Mouse (Mus musculus): ENCODE measurements around the gene Galnt18.

The Galnt18 gene

DNA sequence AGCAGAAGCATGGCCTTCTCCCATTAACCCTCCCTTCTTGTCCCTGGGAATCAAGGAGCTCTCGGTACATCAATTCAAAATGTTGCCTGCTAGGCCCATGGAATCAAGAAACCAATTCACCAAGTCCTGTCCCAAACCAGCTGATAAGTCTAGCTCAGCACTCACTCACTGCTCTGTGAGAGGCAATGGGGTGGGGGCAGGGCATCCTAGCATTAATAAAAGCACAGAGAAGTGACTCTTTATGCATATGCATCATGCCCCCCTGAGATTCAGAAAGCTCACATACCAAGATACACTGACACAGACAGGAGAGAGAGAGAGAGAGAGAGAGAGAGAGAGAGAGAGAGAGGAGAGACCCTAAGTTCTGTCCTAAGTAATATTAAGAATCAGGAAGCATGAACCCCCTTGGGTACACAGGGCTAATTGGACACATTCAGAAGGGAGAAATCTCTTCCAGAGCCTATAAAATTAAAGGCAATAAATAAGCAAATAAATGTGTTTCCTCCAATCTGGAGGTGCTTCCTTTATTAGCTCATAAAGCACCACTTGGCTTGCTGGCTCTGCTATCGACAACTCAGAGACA is 141.8 kb downstream of the Galnt18 start:
- no peak for DNase-seq (ENCODE audit: low spot score in 2 of 2)

DNA sequence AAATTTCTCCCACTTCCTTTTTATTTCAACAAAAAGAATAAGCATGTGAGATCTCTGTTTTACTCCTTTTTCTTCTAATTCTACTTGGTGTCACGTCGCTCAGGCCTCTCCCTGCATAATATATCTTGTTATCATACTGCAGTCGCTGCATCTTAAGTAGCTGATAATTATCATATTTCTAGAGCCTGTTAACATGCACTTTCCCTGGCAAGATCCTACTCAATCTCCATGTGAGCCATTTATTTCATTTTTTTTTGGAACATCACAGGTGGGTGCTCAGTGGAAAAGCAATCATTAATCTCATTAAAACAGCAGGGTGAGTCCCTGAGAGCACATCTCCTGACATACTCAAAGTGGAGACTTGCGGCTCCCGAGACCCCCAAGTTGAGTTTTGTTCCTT is 143.3 kb downstream of the Galnt18 start:
- DNase-seq (ENCODE audit: low spot score in 2 of 2) = no peak

DNA sequence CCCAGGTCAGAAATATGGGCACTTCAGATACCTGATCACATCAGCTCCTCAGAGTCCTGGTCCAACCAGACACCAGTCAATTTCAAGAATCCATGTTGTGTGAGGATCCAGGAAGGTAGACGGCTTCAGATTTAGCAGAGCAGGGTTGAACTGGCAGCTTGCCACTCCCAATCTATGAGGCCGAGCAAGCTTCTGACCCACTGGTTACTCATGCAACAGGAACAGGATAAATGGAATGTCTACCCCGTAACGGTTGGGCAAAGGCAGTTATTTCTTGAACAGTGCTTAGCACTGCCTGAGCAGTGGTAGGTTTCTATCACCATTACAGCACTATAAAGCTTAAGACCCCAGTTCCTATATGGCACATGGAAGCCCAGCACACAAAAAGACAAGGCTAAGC is 148.5 kb downstream of the Galnt18 start:
- DNase-seq (ENCODE audit: low spot score in 2 of 2) = no peak

DNA sequence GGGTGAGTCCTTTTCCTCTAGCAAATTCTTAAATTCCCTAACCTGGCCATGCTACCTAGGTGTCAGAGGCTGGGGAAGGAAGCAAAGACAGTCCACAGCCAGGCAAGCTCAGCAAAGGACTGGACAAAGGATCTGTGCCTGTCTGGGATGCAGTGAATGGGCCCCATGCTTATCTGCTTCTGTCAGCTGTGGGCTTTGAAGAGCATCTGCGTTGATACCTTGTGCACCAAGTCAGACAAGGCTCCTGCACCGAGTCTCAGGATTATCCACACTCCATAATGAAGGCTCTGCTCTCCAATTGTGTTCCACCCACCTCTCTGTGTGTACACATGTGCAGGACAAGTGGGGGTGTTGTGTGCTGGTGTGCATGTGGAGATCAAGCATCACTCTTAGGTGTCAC is 153.5 kb downstream of the Galnt18 start:
- no peak for DNase-seq (ENCODE audit: low spot score in 2 of 2)

DNA sequence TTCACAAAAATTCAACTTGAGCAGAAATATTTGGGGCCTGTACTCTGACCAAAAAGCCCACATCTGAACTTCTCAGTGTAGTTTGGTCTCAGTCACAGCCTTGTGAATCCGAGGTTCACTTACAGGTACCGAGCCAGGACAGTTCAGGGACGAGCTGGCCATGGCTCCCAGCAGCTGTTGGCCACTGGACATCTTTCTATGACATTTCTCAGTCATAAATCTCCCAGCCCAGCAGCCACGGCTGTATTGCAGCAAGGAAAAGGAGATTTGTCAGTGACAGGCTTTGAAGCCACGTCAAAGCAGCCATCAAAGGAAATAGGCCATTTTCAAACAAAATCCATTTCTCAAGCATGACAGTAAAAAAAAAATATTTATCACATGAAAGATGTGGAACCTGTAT is 154.0 kb downstream of the Galnt18 start:
- DNase-seq (ENCODE audit: low spot score in 2 of 2) = no peak

DNA sequence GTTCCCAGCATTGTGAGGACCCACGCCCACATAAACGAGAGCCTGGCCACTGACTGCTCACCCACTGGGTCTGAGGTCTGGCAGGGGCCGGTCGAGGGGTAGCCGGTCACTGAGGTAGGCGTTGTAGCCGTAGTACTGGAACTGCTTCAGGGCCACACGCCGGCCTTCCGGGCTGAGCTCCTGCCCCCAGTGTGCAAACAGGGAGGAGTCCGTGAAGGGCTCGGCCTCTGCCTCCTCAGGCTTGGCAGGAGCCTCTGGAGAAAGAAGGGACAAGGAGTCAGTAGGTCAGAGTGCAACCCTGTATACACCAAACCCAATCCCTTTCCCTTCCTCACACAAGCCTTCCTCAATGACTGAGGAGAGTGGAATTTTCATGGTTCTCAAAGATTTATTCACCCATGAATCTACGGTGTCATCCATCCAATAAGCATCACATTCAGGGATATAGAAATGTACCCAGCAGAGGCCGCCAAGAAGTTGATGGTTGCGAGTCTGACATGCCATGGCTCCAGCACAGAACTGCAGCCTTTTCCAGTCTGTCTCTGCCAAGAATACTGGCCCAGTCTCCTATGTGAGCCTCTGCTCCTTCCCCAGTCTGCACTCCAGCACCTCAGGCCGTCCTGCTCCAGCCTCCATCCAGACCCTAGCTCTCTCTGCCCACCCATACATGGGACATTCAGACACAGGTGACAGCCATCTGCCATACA is 163.4 kb downstream of the Galnt18 start:
- DNase-seq (ENCODE audit: low spot score in 2 of 2) = no peak

DNA sequence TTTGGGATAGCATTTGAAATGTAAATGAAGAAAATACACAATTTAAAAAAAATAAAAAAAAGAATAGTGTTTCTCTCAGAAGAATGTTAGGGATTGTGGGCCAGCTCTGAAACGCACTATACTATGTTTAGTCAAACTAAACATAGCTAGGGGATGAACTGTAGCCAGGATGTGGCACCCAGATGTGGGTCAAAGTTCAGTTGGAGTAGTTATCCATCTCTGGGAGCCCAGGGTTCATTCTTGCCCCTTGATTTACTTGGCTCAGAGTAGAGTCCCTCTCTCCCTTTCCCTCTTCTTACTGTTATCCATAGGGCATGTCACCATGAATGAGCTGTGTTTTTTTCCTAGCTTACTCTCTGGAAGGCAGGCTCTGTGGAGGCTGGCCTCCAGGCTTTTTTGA is 165.3 kb downstream of the Galnt18 start:
- no peak for DNase-seq (ENCODE audit: low spot score in 2 of 2)

DNA sequence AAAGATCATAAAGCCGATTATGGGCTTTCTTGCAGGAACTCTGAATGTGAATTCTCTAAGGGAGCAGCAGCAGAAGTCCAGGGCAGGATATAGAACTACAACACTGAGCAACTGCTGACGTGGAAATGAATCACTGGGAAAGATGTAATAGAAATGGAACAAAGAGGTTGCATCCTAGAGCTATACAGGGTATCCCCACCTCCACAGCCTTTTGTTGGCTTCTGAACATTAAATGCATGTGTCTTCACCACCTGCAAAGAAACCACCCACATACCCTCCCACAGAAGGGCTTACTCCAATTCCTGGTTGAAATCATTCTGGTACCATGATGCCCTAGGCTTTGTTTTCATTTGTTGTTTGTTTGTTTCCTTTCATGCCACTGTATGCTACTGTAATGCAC is 172.3 kb downstream of the Galnt18 start:
- no peak for DNase-seq (ENCODE audit: low spot score in 2 of 2)

DNA sequence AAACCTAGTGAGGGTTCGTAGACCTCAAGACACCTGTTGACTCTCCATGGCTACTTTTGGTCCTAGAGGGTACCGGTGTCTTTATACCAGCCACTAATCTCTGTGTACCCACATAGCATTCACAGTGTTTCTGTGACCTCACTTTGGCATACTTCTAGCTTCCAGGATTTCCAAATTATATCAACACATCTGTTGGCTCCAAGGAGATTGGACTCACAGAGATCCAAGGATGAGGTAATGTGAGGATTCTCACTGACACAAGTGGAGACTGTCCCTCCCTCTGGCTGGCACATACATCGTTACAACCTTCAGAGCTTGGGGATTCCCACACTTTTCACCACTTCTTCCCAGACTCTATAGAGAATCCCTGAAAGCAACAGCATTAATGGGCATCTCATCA is 173.7 kb downstream of the Galnt18 start:
- DNase-seq (ENCODE audit: low spot score in 2 of 2) = no peak

DNA sequence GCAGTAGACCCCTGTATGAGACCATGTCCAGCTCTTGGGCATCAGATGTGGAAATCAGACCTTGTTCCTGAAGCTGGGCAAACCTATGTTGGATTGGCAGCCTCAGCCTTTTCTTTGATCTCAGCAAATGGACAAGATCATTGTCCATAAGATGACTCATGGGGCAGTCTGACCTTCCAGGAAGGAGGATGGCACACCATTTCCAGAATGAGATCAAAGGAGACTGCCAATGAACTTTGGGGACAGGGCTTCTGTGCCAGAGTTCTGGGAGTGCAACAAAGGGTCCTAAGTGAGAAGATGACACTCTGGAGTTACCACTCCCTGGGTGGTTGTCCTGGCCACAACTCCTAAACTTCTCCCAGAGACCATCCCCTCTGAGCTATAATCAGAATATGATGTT is 174.1 kb downstream of the Galnt18 start:
- no peak for DNase-seq (ENCODE audit: low spot score in 2 of 2)

DNA sequence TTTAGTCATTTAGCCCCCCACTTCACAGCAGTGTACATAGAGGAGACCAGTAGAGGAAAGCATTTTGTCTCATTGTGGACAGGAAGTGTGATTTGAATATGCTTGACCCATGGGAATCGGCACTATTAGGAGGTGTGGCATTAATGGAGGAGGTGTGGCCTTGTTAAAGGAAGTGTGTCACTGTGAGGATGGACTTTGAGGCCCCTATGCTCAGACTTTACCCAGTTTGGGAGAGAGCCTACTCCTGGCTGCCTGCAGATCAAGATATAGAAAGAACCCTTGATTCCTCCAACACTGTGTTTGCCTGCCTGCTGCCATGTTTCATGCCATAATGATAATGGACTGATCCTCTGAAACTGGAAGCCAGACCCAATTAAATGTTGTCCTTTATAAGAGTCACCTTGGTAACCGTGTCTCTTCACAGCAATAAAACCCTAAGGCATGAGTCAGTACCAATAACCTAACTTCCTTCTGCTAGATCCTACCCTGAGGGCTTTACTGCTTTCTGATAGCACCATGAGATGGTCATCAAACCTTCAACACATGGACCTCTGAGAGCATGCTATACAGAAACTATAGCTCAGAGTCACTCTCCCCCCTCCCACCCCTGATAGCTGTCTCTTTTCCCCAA is 175.1 kb downstream of the Galnt18 start:
- no peak for DNase-seq (ENCODE audit: low spot score in 2 of 2)

DNA sequence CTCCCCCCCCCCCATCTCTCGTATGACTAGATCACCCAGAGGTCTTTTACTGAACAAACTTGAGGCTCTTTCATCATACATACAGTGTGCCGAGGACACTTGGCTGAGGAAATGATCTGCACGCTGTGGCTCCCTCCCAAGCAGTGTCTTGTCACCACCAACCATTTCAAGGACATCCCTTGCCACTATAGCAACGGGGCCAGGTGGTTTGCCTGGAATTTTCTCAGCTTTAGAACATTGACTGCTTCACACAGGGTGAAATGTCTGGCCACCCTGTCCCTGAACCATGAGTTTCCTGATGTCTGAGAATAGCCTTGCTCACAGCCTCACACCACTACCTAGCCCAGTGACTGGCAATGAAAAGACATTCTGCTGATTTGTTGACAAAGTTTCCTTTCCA is 176.6 kb downstream of the Galnt18 start:
- DNase-seq (ENCODE audit: low spot score in 2 of 2) = no peak

DNA sequence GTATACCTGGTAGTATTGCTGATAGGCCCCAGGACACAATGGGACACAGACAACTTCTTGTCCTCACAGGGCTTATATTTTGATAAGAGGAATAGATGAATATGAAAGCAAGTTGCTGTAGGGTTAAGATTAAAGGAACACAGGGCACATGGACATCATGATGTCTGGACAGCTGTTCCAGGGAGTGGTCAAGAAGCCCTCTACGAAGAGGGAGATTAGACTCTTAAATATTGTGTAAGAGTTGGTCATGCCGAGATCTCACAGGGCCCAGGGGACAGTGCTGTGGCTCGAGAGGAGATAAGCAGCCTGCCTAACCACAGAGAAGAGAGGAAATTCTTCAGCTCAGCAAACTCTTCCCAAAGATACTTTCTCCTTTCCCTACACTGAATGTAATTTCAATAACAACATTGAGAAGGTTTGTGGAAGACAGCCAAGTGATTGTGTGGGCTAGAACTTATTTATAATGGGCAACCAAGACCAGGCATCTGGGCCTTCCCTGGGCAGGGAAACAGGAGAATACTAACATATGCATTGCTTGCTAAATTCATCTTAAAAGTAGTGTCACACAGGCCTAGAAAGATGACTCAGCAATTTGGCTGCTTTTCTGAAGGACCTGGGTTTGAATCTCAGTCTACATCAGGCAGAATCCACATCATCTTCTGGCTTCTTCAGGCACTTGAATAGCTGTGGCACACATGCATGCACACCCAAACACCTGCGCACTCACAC is 178.3 kb downstream of the Galnt18 start:
- no peak for DNase-seq (ENCODE audit: low spot score in 2 of 2)

DNA sequence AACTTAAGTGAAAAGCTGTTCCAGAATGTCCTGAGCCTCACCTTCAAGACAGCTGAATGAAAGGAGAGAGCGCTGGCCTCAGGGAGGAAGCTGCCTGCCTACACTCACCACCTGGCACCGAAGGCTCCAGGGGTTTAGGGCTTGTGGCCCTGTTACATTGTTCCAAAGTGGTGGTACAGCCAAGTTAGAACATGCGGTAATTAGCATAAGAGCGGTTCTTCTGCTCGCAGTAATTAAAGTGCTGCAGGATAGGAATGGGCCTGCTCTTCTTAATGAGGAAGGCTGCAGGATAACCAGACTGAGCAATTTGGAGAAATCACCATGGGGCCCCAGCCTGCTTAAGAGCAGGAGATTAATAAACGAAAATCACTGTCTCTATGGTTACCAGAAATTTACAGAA is 179.0 kb downstream of the Galnt18 start:
- no peak for DNase-seq (ENCODE audit: low spot score in 2 of 2)

DNA sequence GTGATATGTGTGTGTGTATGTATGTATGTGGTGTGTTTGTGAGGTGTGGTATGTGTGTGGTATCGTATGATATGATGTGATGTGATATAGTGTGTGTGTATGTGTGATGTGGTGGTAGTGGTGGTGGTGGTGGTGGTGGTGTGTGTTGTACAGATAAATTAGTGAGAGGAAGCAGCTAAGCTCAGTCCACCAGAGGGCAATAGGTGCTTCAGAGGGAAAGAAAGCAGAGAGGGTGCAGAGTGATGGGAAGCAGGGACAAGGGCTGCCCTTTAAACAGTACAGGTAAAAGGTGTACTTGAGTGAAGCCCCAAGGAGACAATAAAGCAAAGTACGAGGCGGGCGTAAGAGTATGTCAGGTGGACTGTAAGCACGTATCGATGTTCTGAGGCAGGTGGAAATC is 186.1 kb downstream of the Galnt18 start:
- no peak for DNase-seq (ENCODE audit: low spot score in 2 of 2)

DNA sequence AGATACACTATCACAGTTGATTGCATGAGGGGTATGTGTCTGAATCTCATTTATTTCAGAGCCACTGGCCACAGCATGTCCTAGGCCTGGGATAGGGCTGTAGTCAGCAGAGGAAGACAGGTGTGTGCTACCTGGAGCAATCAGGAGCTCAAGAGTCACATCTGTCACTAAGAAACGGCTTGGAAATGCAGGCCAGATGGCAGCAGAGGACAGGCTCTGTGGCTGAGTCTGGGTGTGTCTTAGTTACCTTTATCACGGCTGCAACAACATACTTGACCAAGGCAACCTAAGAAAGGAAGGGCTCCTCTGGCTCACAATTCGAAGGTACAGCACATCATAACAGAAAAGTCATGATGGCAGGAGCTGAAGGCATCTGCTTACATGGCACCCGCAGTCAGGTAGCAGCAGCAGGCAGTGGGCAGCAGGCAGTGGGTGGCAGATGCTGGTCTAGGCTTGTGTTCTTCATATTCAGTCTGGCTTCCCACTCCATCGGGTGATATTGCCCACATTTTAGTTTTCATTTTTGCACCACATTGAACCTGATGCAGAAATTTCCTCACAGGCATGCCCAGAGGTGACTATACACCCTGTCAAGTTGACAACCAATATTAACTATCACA is 190.2 kb downstream of the Galnt18 start:
- no peak for DNase-seq (ENCODE audit: low spot score in 2 of 2)

DNA sequence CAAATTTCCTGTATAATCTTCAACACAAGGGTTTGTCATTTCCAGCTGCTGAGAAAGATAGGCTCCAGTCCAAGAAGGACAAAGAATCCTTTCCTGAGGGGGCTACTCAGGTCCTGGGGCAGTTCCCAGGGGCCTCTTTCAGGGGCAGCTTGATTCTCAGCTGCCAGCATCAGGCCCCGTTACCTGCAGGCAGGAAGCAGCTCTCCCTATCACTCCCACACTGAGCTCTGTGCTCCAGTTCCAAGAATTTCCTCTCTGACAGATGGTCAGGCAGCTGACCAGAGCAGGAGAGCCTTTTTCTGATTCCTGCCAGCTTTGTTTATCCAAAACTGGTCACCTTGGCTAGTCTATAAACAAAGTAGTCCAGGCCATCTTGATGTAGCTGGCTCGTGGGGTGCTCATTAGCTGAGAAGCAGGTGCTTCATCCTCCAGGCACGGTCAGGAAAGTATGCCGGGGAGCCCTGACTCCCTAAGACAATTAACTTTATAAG is 191.4 kb downstream of the Galnt18 start:
- DNase-seq (ENCODE audit: low spot score in 2 of 2) = no peak

DNA sequence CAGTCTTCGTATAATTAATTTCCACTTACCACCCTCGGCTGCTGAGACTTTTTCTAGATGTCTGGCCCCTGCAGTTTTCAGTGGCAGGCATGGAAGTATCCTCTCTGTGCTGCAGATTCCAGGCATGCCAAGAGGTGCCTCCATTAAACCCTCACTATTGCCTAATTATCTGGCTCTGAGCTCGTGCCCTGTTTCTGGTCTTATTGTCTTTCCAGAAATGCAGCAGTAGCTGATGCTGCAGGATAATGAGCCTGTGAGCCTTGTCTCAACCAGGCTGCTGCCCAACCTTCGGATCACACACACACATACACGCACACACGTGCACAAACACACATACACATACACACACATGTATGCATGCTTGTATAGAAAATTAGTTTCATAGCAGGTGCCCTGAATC is 199.2 kb downstream of the Galnt18 start:
- DNase-seq (ENCODE audit: low spot score in 2 of 2) = no peak

DNA sequence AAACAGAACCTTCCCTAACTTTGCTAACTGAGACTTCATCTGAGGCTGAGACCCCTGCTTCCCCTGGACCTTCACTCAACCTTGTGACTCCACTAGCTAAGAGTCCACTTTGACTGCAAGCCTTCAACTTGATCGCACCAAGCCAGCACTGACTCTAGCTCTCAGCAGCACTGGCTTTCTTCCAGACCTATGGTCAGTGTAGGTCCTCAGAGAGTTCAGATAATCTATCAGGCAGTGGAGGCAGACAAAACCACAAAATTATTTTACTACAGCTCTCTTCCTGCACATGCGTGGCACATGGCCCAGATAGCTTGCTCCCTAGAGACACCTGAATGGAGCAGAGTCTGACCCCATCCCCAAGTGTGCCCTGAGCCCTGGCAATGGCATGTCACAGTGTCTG is 204.7 kb downstream of the Galnt18 start:
- DNase-seq (ENCODE audit: low spot score in 2 of 2) = no peak

DNA sequence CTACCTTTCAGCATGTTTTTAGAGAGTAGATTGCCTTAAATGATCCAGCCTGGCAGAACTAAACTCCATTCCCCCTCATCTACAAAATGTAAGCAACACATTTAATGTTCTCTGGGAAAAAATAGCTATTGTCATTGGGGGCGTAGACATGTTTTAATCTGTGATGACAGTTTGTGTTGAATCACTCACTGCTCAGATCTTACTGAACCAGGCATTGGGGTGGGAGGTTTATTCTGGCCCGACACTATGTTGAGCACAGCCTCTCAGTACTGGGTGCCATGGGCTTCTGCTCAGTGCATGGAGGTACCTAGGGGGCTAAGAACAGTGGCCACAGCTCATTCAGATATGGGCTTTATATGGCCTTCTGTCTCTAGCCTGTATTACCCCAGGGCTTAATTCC is 207.4 kb downstream of the Galnt18 start:
- DNase-seq (ENCODE audit: low spot score in 2 of 2) = no peak

DNA sequence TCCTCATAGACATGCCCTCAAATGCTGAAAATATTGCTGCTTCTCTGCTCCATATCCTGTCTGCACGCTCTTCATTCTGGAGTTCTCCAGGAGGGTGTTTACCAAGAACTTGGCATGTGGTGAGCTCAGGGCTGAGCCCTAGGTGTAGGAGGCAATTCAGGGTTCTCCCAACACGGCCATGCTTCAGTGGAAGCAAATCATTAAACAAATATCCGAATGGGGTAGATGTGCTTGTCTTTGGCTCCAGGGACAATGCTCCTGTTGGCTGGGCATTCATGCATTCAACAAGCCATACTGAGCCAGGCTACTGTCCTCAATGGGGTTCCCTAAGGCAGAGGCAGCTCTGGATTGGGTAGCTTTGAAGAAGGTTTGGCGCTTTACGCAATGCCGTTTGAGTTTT is 212.9 kb downstream of the Galnt18 start:
- DNase-seq (ENCODE audit: low spot score in 2 of 2) = no peak
